Mouse (Mus musculus) heart, embryonic 15.5 days (tissue): ENCODE results near the gene Gm16253. TPM values are rescaled to one million over a fixed set of nuclear protein-coding genes. Genes with fewer than 3 reads are reported as not detected.
A peak's percentile ranks its signal among the peaks of the same experiment; 100 is the strongest.

Experiments used
- ATAC-seq: fragments of 200-750 bp; cut with Nextera tagmentation; replicated peaks from 2 replicates; pipeline ENCODE4 v1.8.0; 2017; ENCODE audit warnings: low read depth, moderate TSS enrichment; ENCODE audit not compliant: insufficient number of reproducible peaks, insufficient read depth, low FRiP score
- H3K27ac ChIP-seq: fragments of 300-500 bp; sonication (generic); 2 replicates; pipeline ENCODE4 v1.5.1; 2015; ENCODE audit warnings: mild to moderate bottlenecking, inconsistent platforms
- H3K27me3 ChIP-seq: fragments of 300-500 bp; sonication (generic); 2 replicates; pipeline ENCODE4 v1.6.1; 2015; ENCODE audit warnings: inconsistent platforms
- H3K36me3 ChIP-seq: fragments of 300-500 bp; sonication (generic); 2 replicates; pipeline ENCODE4 v1.6.1; 2015; ENCODE audit warnings: mild to moderate bottlenecking, inconsistent platforms
- H3K4me1 ChIP-seq: fragments of 300-500 bp; sonication (generic); replicated peaks from 2 replicates; pipeline ENCODE4 v1.6.1; 2015; ENCODE audit warnings: inconsistent platforms
- H3K4me2 ChIP-seq: fragments of 300-500 bp; sonication (generic); 2 replicates; pipeline ENCODE4 v1.6.1; 2015; ENCODE audit warnings: inconsistent platforms, mild to moderate bottlenecking, moderate library complexity
- H3K4me3 ChIP-seq: fragments of 300-500 bp; sonication (generic); 2 replicates; pipeline ENCODE4 v1.5.1; 2015; ENCODE audit warnings: mild to moderate bottlenecking, inconsistent platforms
- H3K9ac ChIP-seq: fragments of 300-500 bp; sonication (generic); 2 replicates; pipeline ENCODE4 v1.6.1; 2015; ENCODE audit warnings: mild to moderate bottlenecking, inconsistent platforms
- H3K9me3 ChIP-seq: fragments of 300-500 bp; sonication (generic); replicated peaks from 2 replicates; pipeline ENCODE4 v1.6.1; 2016; ENCODE audit warnings: inconsistent platforms
- WGBS: fragments of 180-500 bp; shearing (Covaris S2); methylation state at CpG from one replicate; pipeline ENCODE4 v1.1.7; 2015; ENCODE audit warnings: mixed read lengths; 5-methylcytosine and 5-hydroxymethylcytosine counted together
- polyA plus RNA-seq: library from polyadenylated mRNA; unstranded; fragments of >200 nt; fragmentation: Nextera tagmentation; extraction: Ambion mirVana; gene quantifications from 2 replicates; pipeline ENCODE4 v1.2.1, GENCODE M21; 2015

The Gm16253 gene
- 1.3 and 1.6 TPM in 2 replicates for polyA plus RNA-seq

DNA sequence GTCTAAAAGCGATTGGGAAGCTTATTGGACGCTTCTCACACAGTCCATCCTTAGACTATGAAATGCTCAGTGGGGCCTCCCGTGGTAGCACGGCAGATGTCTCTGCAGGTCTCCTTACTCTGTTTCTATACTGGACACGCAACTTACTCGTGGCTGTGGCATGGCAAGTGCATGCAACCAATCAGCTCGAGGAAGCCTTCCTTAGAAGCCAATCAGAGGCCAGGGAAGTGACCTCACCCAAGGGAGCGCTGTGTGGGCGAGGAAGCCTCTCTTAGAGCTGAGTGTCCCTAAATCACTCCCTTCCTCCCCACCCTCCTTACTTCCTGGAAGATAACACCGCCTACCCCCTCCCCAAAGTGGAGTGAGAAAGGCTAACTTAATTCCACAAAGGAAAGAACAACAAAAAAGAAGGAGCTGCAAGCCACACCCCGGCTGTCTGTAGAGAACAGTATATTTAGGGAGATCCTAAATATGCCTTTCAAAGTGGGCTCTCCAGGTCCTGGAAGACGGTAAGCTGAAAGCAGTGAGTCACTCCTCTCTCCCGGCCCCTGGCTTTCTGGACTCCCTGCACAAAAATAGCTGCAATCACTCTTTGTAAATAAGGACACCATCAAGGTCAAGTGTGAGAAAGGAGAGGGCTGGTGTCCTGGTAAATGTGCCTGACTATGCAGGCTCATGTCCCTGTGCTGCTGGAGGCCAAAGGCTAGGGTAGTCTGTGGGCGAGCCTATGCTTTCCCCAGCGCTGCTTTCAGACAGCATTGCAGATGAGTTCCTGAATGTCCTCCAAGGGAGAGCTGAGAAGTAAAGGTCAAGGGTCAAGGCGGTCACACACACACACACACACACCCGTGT, at the start of gene Gm16253:
Gene Gm16253 (plus strand): TSS at position 295 of the 852 bp plus-strand sequence.
- Histone ChIP-seq H3K27me3 (no peaks in the 10 kb centered on the region), H3K9ac (peak within 1 kb of the TSS; percentile 46), H3K9me3 (no peaks in the 10 kb centered on the region), H3K4me1 (peaks cover 62% of the 10 kb centered on the region), H3K4me2 (peak within 1 kb of the TSS; percentile 60), H3K27ac (peak within 1 kb of the TSS; percentile 98), H3K4me3 (peak within 1 kb of the TSS; percentile 32), H3K36me3 (no peaks in the 10 kb centered on the region)
- 7% methylated on average over 17 of the region's 17 CpGs for WGBS
- ATAC-seq: peak; percentile 92

DNA sequence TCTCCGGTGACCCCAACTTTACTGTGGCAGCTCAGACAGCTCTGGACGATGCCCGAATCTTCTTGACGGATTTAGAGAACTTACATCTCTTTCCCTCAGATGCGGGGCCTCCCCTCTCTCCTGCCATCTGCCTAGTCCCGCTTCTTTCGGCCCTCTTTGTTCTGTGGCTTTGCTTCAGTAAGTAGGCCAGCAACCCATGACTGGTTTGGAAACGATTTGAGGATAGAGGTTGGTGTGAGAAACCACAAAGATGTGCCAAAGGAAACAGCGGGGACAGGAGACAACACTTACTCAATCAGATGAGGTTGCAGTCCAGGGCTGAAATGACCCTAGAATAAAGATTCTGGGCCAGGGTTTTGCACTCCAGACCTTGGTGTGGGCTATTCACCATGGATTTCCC, 48.3 kb upstream of the Gm16253 start:
- H3K4me1 ChIP-seq: peaks cover 28% of the 10 kb centered on the region
- no peak overlapping the region for H3K27ac ChIP-seq
- WGBS: 65% methylated on average over 9 of the region's 9 CpGs
- H3K4me2 ChIP-seq: no peak overlapping the region
- H3K27me3 ChIP-seq: peaks cover 26% of the 10 kb centered on the region
- H3K4me3 ChIP-seq: no peak overlapping the region
- no peaks in the 10 kb centered on the region for H3K36me3 ChIP-seq
- H3K9ac ChIP-seq: no peak overlapping the region
- H3K9me3 ChIP-seq: no peaks in the 10 kb centered on the region
- no peak for ATAC-seq

DNA sequence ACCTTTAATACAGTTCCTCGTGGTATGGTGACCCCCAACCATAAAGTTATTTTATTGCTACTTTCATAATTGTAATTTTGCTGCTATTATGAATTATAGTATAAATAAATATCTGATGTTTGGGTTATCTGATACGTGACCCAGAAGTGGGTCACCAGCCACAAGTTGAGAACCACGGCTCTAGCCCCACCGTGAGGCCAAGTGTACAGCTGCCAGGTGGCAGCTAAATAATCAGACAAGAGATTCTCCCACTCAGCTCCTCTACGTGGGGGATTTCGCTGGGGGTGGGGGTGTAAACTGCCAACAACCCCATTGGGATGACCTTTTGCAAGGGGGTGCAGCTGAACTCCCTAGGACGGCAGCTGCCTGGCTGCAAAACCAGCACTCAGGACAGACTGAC, 44.7 kb upstream of the Gm16253 start:
- 44% methylated on average over 7 of the region's 7 CpGs for WGBS
- H3K9me3 ChIP-seq: no peaks in the 10 kb centered on the region
- no peaks in the 10 kb centered on the region for H3K36me3 ChIP-seq
- H3K27me3 ChIP-seq: peaks cover 16% of the 10 kb centered on the region
- peaks cover 10% of the 10 kb centered on the region for H3K4me1 ChIP-seq
- H3K4me3 ChIP-seq: no peak overlapping the region
- no peak overlapping the region for H3K27ac ChIP-seq
- ATAC-seq: no peak
- H3K4me2 ChIP-seq: no peak overlapping the region
- no peak overlapping the region for H3K9ac ChIP-seq

DNA sequence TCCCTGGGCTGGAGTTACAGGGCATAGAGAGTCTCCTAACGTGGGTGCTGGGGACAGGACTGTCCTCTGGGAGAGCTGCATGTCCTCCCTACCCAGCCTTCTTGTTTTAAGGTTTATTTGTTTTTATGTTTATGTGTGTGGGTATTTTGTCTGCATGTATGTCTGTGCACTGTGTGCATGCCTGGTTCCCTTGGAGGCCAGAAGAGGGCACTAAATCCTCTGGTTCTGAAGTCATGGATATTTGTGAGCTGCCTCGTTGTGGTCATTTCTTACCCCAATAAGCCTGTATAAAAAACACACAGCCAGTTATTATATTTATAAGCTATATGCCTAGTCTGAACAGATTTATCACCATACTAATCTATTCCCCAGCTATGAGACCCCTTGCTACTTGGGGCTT, 42.5 kb upstream of the Gm16253 start:
- no peak overlapping the region for H3K9ac ChIP-seq
- ATAC-seq: no peak
- no peaks in the 10 kb centered on the region; the same call in 1 of the 2 replicates for H3K27me3 ChIP-seq
- no peak overlapping the region for H3K27ac ChIP-seq
- H3K4me3 ChIP-seq: no peak overlapping the region
- WGBS: 62% methylated on average over 2 of the region's 2 CpGs
- no peaks in the 10 kb centered on the region for H3K9me3 ChIP-seq
- H3K4me1 ChIP-seq: no peaks in the 10 kb centered on the region
- no peaks in the 10 kb centered on the region for H3K36me3 ChIP-seq
- no peak overlapping the region for H3K4me2 ChIP-seq

DNA sequence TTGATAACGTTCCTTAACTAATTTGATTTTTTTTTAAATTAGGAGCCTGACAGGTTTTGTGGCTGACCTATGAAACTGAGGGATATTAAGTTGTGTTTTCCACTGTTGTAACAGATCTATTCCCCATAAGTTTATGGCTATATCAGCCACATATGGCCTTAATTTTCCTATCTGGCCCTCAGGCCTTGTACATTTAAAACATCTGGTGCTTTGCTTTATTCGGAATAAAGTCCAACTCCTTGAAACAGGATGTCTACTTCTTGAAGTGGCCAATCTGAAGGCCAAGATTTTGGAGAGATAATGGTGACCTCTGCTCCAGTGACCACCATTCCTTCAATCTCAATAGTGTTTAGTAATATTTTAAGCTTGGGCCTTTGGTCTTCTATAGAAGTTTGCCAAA, 37.5 kb upstream of the Gm16253 start:
- WGBS: 64% methylated on average over 2 of the region's 2 CpGs
- Histone ChIP-seq H3K27me3 (no peaks in the 10 kb centered on the region), H3K9me3 (no peaks in the 10 kb centered on the region), H3K9ac (no peak overlapping the region), H3K27ac (no peak overlapping the region), H3K4me2 (no peak overlapping the region), H3K4me3 (no peak overlapping the region), H3K36me3 (no peaks in the 10 kb centered on the region), H3K4me1 (peaks cover 4% of the 10 kb centered on the region)
- no peak for ATAC-seq

DNA sequence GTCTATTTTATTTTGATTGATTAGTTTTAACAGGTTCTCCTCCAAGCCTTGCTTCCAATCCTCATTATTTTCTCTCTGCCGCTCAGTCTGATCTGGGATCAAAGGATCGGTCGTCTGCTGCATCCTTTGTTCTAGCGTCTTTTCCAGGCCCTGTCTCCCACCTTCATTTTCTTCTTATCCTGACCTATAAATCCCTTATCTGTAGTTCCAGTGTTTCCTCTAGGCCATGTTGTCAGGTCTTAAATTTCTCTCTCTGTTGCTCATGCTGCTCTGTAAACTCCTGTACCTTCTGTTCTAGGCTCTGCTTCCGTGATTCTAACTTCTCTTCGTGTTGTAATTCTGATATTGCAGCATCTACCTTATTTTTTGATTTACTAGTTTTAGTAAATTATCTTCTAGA, 36.0 kb upstream of the Gm16253 start:
- Histone ChIP-seq H3K36me3 (no peaks in the 10 kb centered on the region), H3K9ac (no peak overlapping the region), H3K4me2 (no peak overlapping the region), H3K27ac (no peak overlapping the region), H3K4me1 (peaks cover 4% of the 10 kb centered on the region), H3K4me3 (no peak overlapping the region), H3K27me3 (no peaks in the 10 kb centered on the region; the same call in 1 of the 2 replicates), H3K9me3 (no peaks in the 10 kb centered on the region)
- no peak for ATAC-seq
- 44% methylated on average over 6 of the region's 6 CpGs for WGBS

DNA sequence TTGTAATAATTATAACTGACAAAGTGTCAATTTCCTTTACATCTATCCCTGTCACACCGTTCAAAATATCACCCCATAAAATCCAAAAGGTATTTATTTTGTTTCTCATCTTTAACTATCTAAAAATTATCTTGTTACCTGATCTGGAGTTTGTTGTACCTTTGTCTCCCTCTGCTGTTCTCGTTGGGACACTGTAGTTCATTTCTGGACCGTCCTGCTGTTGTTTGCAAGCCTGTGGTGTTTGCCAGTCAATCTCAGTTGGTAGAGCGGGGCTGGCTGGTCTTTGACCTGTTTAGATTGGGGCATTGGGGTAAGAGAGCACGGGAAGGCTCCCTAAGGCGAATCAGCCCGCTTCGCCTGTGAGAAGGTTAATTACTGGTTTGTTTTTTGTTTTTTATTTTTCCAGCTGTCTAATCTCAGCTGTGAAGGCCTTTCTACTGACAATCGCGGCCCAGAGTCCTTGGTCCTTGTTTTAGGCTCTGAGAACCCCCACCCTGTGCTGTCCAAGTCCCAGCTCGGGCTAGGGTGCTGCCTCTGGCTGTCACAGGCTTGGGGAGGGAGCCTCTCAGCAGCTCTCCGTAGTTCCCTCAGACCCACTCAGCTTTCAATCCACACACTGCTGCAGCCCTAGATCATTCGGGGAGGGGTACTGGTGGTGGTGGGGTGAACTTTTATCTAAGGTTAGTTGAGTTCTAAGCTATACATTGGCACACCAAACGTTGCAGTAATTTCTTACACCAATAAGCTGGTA, 35.3 kb upstream of the Gm16253 start:
- Histone ChIP-seq H3K4me2 (no peak overlapping the region), H3K4me3 (no peak overlapping the region), H3K27me3 (no peaks in the 10 kb centered on the region; the same call in 1 of the 2 replicates), H3K27ac (no peak overlapping the region), H3K36me3 (no peaks in the 10 kb centered on the region), H3K9ac (no peak overlapping the region), H3K9me3 (no peaks in the 10 kb centered on the region), H3K4me1 (peaks cover 4% of the 10 kb centered on the region)
- 22% methylated on average over 14 of the region's 14 CpGs for WGBS
- no peak for ATAC-seq

DNA sequence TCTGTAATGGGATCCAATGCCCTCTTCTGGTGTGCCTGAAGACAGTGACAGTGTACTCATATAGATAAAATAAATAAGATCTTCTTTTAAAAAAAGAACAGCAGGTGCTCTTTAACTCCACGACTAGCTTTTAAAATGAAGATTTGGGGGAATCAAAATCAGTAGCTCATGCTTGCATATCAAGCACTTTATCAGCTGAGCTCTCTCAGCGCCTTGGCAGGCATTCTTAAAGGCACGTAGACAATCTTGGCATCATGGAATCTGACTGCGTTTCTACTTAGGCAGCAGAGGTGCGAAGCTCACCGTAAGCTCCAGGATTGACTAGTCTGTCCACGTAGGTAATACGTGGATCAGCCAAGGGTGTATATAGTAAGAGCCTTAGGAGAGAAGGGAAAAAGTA, 34.2 kb upstream of the Gm16253 start:
- H3K4me1 ChIP-seq: peaks cover 4% of the 10 kb centered on the region
- H3K9me3 ChIP-seq: no peaks in the 10 kb centered on the region
- H3K36me3 ChIP-seq: no peaks in the 10 kb centered on the region
- H3K9ac ChIP-seq: no peak overlapping the region
- 60% methylated on average over 8 of the region's 8 CpGs for WGBS
- no peak overlapping the region for H3K4me3 ChIP-seq
- ATAC-seq: no peak
- H3K4me2 ChIP-seq: no peak overlapping the region
- H3K27ac ChIP-seq: no peak overlapping the region
- no peaks in the 10 kb centered on the region; the same call in 1 of the 2 replicates for H3K27me3 ChIP-seq

DNA sequence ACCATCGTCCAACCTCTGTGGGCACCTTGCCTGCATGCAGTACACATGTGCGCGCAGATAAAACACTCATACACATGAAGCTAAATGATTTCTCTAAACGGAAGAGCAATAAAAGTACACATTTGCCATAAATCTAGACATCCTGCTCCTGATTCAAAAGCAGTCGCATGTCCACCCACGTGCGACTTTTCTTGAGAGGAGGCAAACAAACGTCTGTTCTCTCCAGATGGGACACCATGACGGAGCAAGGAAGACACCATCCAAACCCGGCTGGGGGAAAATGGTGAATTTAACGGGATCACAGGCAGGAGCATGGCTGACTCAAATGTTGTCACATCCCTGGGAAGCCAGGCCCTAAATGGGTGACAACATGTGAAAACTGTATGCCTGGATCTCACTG, 33.4 kb upstream of the Gm16253 start:
- H3K4me2 ChIP-seq: no peak overlapping the region
- 79% methylated on average over 11 of the region's 11 CpGs for WGBS
- H3K27ac ChIP-seq: no peak overlapping the region
- peaks cover 4% of the 10 kb centered on the region for H3K4me1 ChIP-seq
- H3K9ac ChIP-seq: no peak overlapping the region
- no peaks in the 10 kb centered on the region for H3K36me3 ChIP-seq
- no peak for ATAC-seq
- H3K27me3 ChIP-seq: no peaks in the 10 kb centered on the region; the same call in 1 of the 2 replicates
- H3K9me3 ChIP-seq: no peaks in the 10 kb centered on the region
- no peak overlapping the region for H3K4me3 ChIP-seq

DNA sequence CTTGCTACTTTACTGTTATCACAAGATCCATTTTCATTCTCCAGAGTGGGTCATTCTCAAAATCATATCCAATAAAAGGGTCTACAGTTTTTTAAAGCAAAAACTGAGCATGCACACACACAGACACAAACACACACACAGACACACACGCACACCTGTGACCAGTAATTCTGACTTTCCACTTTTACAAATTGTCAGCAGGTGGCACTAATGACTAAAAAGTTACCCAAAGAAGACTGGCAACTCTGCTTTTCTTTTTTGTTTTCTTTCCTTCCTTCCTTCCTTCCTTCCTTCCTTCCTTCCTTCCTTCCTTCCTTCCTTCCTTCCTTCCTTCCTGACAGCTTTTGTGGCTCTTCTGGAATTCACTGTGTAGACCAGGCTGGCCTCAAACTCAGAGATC, 31.2 kb upstream of the Gm16253 start:
- H3K9ac ChIP-seq: no peak overlapping the region
- no peak overlapping the region for H3K4me2 ChIP-seq
- H3K4me3 ChIP-seq: no peak overlapping the region
- H3K9me3 ChIP-seq: no peaks in the 10 kb centered on the region
- no peaks in the 10 kb centered on the region for H3K36me3 ChIP-seq
- WGBS: 37% methylated on average over 1 of the region's 1 CpGs
- H3K27ac ChIP-seq: no peak overlapping the region
- H3K4me1 ChIP-seq: peaks cover 17% of the 10 kb centered on the region
- H3K27me3 ChIP-seq: no peaks in the 10 kb centered on the region; the same call in 1 of the 2 replicates
- ATAC-seq: no peak

DNA sequence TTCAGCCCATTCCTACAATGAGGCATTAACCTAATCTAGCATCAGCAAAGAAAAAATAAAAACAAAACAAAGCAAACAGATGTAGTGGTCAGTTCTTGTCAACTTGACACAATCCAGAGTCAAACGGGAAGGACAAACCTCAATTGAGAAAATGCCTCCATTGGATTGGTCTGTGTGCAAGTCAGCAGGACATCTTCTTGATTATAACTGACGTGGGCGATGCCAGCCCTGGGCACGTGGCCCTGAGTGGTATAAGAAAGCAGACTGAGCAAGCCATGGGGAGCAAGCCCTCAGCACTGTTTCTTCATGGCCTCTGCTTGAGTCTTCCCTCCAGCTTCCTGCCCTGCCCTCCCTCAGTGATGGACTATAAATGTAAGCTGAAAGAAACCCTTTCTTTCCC, 29.9 kb upstream of the Gm16253 start:
- Histone ChIP-seq H3K4me3 (no peak overlapping the region), H3K4me2 (no peak overlapping the region), H3K9me3 (no peaks in the 10 kb centered on the region), H3K27me3 (no peaks in the 10 kb centered on the region; the same call in 1 of the 2 replicates), H3K9ac (no peak overlapping the region), H3K4me1 (peaks cover 26% of the 10 kb centered on the region), H3K27ac (no peak overlapping the region), H3K36me3 (no peaks in the 10 kb centered on the region)
- 42% methylated on average over 4 of the region's 4 CpGs for WGBS
- ATAC-seq: no peak
